Mouse (Mus musculus) frontal cortex, postnatal 25 days (tissue): Measurements from ENCODE around the gene Alox5ap.

ENCODE experiments used
- DNase-seq, 2 experiments: peaks; one replicate each; pipeline ENCODE4 v3.0.0; 2022; ENCODE audit warnings: low spot score in 2 of 2

The Alox5ap gene

GRCm38 (mm10) chr5:149259093-149259492 lies 5.5 kb upstream of the Alox5ap start:
- no peak for DNase-seq

- DNase-seq = no peak
Measured at GRCm38 (mm10) chr5:149261449-149261848, 3.1 kb upstream of the Alox5ap start.

GRCm38 (mm10) chr5:149261866-149262265 lies 2.7 kb upstream of the Alox5ap start:
- DNase-seq = no peak

- DNase-seq = no peak
Measured at GRCm38 (mm10) chr5:149264878-149265279, 312 bp downstream of the Alox5ap start.

- DNase-seq = no peak
Measured at GRCm38 (mm10) chr5:149266761-149267221, 2.2 kb downstream of the Alox5ap start.

GRCm38 (mm10) chr5:149267493-149267892 lies 2.9 kb downstream of the Alox5ap start:
- DNase-seq = no peak

- no peak for DNase-seq
Measured at GRCm38 (mm10) chr5:149271291-149271690, 6.7 kb downstream of the Alox5ap start.

GRCm38 (mm10) chr5:149272535-149272934 lies 8.0 kb downstream of the Alox5ap start:
- no peak for DNase-seq

- no peak for DNase-seq
Measured at GRCm38 (mm10) chr5:149274390-149275104, 10.0 kb downstream of the Alox5ap start.

GRCm38 (mm10) chr5:149275105-149275494 lies 10.5 kb downstream of the Alox5ap start:
- DNase-seq = no peak

- DNase-seq = no peak
Measured at GRCm38 (mm10) chr5:149277529-149277928, 13.0 kb downstream of the Alox5ap start.

GRCm38 (mm10) chr5:149279273-149279844 lies 14.8 kb downstream of the Alox5ap start:
- DNase-seq = no peak

GRCm38 (mm10) chr5:149283009-149283408 lies 18.4 kb downstream of the Alox5ap start:
- no peak for DNase-seq

GRCm38 (mm10) chr5:149283821-149284220 lies 19.3 kb downstream of the Alox5ap start:
- no peak for DNase-seq

GRCm38 (mm10) chr5:149286021-149286420 lies 21.5 kb downstream of the Alox5ap start:
- DNase-seq = no peak

- DNase-seq = peak in 1 of 2 experiments; percentile 23
Measured at GRCm38 (mm10) chr5:149287148-149288038, 22.8 kb downstream of the Alox5ap start.

GRCm38 (mm10) chr5:149291266-149291665 lies 26.7 kb downstream of the Alox5ap start:
- no peak for DNase-seq

GRCm38 (mm10) chr5:149293071-149293470 lies 28.5 kb downstream of the Alox5ap start:
- DNase-seq = no peak

- DNase-seq = no peak
Measured at GRCm38 (mm10) chr5:149296808-149297207, 32.2 kb downstream of the Alox5ap start.

GRCm38 (mm10) chr5:149297464-149297863 lies 32.9 kb downstream of the Alox5ap start:
- no peak for DNase-seq

GRCm38 (mm10) chr5:149298234-149298633 lies 33.7 kb downstream of the Alox5ap start:
- no peak for DNase-seq

- no peak for DNase-seq
Measured at GRCm38 (mm10) chr5:149312884-149313652, 48.5 kb downstream of the Alox5ap start.
